Mouse (Mus musculus): ENCODE data around the gene Dnal1. TPM values are rescaled to one million over a fixed set of nuclear protein-coding genes. Genes with fewer than 3 reads are reported as not detected.
A peak's percentile ranks its signal among the peaks of the same experiment; 100 is the strongest.

Gene Dnal1
- total RNA-seq, 2 experiments from 2014 or later = 6.6 to 6.9 TPM

DNA sequence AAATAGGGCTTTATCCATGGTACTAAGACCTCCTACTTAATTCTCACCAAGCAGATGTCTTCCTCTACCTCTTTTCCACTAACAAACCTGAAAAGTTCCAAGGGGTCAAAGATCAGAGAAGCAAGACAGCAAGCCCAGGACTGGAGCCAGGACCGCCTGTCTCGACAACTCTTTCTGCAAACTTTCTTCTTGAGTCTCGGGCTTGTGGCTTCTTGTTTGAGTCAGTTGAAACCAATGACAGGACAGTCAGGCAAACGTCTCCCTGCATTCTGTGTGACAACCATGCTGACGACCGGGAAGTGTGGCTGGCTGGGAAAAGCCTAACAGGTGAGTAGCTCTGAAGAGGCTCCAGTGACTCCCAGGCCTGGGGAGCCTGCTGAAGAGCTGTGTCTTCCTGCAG is 71.4 kb downstream of the Dnal1 start:
- DNase-seq = no peak

- DNase-seq = no peak
These were observed 72.4 kb downstream of the Dnal1 start for GRCm38 (mm10) chr12:84186536-84186935.

GRCm38 (mm10) chr12:84186950-84187349 is 72.8 kb downstream of the Dnal1 start:
- peak in 1 of 2 experiments; percentile 66 for DNase-seq

DNA sequence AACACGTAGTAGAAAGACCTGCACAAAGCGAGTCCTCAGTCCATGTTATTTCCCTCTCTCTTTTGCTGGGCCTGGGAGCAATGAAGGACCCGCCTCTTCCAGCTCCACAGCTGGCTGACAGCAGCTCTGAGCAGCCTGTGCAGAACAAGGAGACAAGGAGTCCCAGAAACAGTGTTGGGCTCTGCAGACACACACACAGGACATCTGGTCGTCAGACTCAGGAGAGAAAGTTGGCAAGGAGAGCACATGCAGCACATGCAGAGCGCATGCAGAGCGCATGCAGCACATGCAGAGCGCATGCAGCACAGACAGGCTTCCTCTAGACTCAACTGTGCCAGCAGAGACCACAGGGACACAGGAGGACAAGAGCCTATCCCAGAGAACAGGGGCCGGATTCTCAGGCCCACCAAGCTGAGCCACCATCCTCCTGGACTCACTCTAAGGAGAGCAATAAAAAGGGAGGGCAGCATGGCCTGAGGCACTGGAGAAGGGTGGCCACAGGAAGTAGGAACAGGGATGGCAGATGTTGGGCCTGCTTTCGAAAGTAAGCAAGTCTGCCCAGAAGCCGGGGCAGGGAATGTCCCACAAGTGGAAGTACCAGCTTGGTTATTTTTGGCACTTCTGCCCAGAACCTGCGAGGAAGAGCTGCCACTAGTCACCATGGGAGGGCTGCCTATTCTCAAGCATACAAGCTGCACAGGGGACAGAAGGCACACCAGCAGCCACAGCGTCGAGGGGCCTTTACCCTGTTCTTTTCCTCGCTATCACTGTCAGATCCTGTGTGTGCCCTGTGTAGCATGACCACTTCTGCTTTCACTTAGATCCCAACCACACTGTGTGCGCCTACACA is 73.8 kb downstream of the Dnal1 start:
- DNase-seq = peak; percentile 67 to 83

GRCm38 (mm10) chr12:84188881-84189444 is 74.8 kb downstream of the Dnal1 start:
- DNase-seq = no peak

DNA sequence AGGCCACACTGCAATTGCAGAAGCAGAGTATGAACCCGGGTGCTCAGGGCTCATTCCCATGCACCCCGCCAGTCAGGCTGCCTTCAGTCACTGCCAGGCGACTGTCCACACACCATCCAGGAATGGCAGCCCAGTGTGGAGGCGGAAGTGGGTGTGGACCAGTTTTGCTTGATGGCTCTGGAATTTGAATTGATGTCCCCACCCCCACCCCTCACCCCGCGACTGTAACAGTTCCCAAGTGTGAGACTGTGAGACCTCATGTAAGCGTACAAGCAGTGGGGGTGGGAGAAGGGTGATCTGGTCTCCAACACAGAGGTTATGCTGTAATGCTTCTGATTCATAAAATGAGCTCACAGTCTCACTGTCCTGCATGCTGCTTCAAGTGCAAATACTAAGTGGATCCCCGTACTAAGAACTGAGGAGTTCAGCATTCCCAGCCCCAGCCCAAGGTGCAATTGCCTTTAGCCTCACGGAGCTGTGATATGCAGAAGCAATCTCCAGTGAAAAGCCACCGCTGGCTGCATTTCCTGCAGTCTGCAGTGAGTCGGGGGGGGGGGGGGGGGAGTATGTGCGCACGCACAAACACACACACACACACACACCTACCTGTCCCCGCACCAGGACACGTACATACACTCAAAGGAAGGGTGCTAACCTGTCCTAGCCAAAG is 76.1 kb downstream of the Dnal1 start:
- DNase-seq = peak in 1 of 2 experiments; percentile 61

- DNase-seq = no peak
These were observed 77.0 kb downstream of the Dnal1 start for GRCm38 (mm10) chr12:84191190-84191589.

DNA sequence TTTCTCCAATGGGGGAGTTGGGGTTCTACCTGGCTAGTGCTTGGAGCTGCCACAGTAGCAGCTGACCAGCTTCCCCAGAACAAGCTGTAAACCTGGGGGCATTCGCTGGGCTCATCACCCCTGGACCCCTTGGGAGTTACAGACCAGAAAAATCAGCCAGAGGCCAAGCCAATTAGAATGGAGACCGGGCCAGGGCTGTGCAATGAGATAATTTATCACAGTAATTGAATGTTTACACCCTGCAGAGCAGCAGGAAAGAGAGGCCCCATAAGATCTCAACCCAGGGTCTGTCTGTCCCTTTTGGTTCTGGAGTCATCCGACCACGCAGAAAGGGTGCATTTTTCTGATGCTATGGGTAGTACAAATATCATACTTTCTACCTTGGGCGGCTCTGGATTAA is 77.6 kb downstream of the Dnal1 start:
- DNase-seq = no peak

DNA sequence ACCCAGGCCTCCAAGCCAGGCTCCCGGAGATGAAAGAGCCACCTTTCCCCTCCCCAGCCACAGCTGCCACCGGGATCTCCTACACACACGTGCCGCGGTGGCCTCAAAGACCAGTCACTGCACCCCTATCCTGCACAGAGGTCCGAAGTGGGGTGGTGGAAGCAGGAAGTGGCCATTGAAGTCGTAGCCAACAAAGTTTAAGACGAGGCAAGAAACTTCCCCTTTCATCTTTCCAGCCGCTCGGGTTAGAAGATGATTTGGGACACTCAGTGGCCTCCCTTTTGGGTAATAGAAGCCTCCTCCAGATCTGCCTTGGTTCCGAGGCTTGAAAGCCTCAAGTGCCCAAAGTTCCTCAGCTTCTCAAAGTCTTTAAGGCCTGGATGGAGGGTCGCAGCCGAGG is 78.1 kb downstream of the Dnal1 start:
- DNase-seq = no peak

- peak; percentile 73 to 77 for DNase-seq
These were observed 78.8 kb downstream of the Dnal1 start for GRCm38 (mm10) chr12:84192741-84193641.

- DNase-seq = peak; percentile 95 to 98
These were observed 79.7 kb downstream of the Dnal1 start for GRCm38 (mm10) chr12:84193642-84194399.

GRCm38 (mm10) chr12:84194400-84195109 is 80.4 kb downstream of the Dnal1 start:
- no peak for DNase-seq

DNA sequence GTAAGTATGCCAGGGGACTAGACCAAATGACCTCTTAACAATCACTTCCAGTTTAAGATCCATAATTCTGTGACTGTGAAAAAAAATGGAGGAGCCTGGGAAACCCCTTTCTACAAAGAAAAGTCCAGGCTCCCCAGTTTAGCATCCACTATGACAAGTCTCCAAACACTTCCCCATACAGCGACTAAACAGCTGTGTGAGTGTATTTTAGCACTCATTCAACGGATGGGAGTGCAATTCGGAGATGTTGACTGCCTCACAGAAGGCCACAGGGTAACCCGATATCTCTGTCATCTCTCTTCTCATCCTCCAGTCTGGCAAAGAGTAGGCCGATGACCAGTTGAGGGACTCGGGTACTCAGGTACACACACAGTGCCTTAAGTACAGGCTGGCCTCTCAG is 81.0 kb downstream of the Dnal1 start:
- no peak for DNase-seq

Other genes starting within 250 kb of the Dnal1 start
- gene Numb, start 192.4 kb upstream of the Dnal1 start, total RNA-seq (2021) = 10 to 100 TPM; 26.9 to 27.3 TPM
- gene Riox1, start 163.8 kb upstream of the Dnal1 start, total RNA-seq (2021) = 1 to 10 TPM; 4.4 TPM
- gene Heatr4, start 129.5 kb upstream of the Dnal1 start, total RNA-seq (2021) = not detected
- 100 to 1,000 TPM; 120 to 125 TPM for gene Acot2, start 126.5 kb upstream of the Dnal1 start, total RNA-seq (2021)
- 10 to 100 TPM; 39.0 to 51.3 TPM for gene Acot1, start 104.9 kb upstream of the Dnal1 start, total RNA-seq (2021)
- gene Acot4, start 76.0 kb upstream of the Dnal1 start, total RNA-seq (2021) = 1 to 10 TPM in 1 of 2 experiments, under 1 TPM in 1; 0.80 to 1.4 TPM
- under 1 TPM in 1 of 2 experiments, not detected in 1; 0.94 TPM for gene Gm49366, start 75.4 kb upstream of the Dnal1 start, total RNA-seq (2021)
- gene Acot3, start 62.2 kb upstream of the Dnal1 start, total RNA-seq (2021) = 1 to 10 TPM in 1 of 2 experiments, under 1 TPM in 1; 0.69 to 1.0 TPM
- under 1 TPM in 1 of 2 experiments, not detected in 1; 0.41 TPM for gene Acot5, start 45.0 kb upstream of the Dnal1 start, total RNA-seq (2021)
- gene Acot6, start 13.7 kb upstream of the Dnal1 start, total RNA-seq (2021) = 1 to 10 TPM; 2.4 to 3.0 TPM
- gene Pnma1, start 34.1 kb downstream of the Dnal1 start, total RNA-seq (2021) = under 1 TPM in 1 of 2 experiments, not detected in 1; 0.22 TPM
- 10 to 100 TPM; 10.5 to 13.3 TPM for gene Elmsan1, start 104.5 kb downstream of the Dnal1 start, total RNA-seq (2021)
- gene Ptgr2, start 170.9 kb downstream of the Dnal1 start, total RNA-seq (2021) = 100 to 1,000 TPM; 234 to 244 TPM
- gene Zfp410, start 202.5 kb downstream of the Dnal1 start, total RNA-seq (2021) = 10 to 100 TPM; 22.5 to 24.7 TPM
- 100 to 1,000 TPM; 110 to 112 TPM for gene Coq6, start 247.3 kb downstream of the Dnal1 start, total RNA-seq (2021)
- gene Fam161b, start 247.5 kb downstream of the Dnal1 start, total RNA-seq (2021) = 1 to 10 TPM; 8.8 to 9.2 TPM